Mouse (Mus musculus) midbrain, embryonic 16.5 days (tissue): ENCODE data around the gene Nbea. TPM values are rescaled to one million over a fixed set of nuclear protein-coding genes. Genes with fewer than 3 reads are reported as not detected.

ENCODE experiments used
- ATAC-seq: fragments of 200-750 bp; cut with Nextera tagmentation; 2 replicates; pipeline ENCODE4 v1.8.0; 2017; ENCODE audit warnings: moderate TSS enrichment
- H3K27ac ChIP-seq: fragments of 300-500 bp; sonication (generic); 2 replicates; pipeline ENCODE4 v1.5.1; 2014; ENCODE audit warnings: mild to moderate bottlenecking, low read length, mixed read lengths
- H3K27me3 ChIP-seq: fragments of 300-500 bp; sonication (generic); 2 replicates; pipeline ENCODE4 v1.6.1; 2014; ENCODE audit warnings: low read depth, low read length, mixed read lengths; ENCODE audit not compliant: control insufficient read depth, insufficient read depth
- H3K36me3 ChIP-seq: fragments of 300-500 bp; sonication (generic); 2 replicates; pipeline ENCODE4 v1.6.1; 2014; ENCODE audit warnings: mild to moderate bottlenecking, low read length, moderate library complexity, mixed read lengths; ENCODE audit not compliant: control insufficient read depth, insufficient read depth
- H3K4me1 ChIP-seq: fragments of 300-500 bp; sonication (generic); 2 replicates; pipeline ENCODE4 v1.6.1; 2014; ENCODE audit warnings: mild to moderate bottlenecking, low read length, mixed read lengths; ENCODE audit not compliant: control insufficient read depth, insufficient read depth
- H3K4me2 ChIP-seq: fragments of 300-500 bp; sonication (generic); 2 replicates; pipeline ENCODE4 v1.6.1; 2014; ENCODE audit warnings: mild to moderate bottlenecking, low read length, mixed read lengths
- H3K4me3 ChIP-seq: fragments of 300-500 bp; sonication (generic); 2 replicates; pipeline ENCODE4 v1.5.1; 2014; ENCODE audit warnings: low read depth, mild to moderate bottlenecking, low read length, moderate library complexity, mixed read lengths
- H3K9ac ChIP-seq: fragments of 300-500 bp; sonication (generic); 2 replicates; pipeline ENCODE4 v1.6.1; 2014; ENCODE audit warnings: low read depth, low read length, mixed read lengths
- H3K9me3 ChIP-seq: fragments of 300-500 bp; sonication (generic); replicated peaks from 2 replicates; pipeline ENCODE4 v1.6.1; 2014; ENCODE audit warnings: mild to moderate bottlenecking, low read length, mixed read lengths; ENCODE audit not compliant: control insufficient read depth, poor library complexity, severe bottlenecking
- WGBS: fragments of 180-500 bp; shearing (Covaris S2); extraction: QIAGEN DNeasy Blood & Tissue Kit; methylation state at CpG from one replicate; pipeline ENCODE4 v1.1.7; 2014; 5-methylcytosine and 5-hydroxymethylcytosine counted together
- polyA plus RNA-seq: library from polyadenylated mRNA; unstranded; fragments of >200 nt; fragmentation: Nextera tagmentation; extraction: Ambion mirVana; gene quantifications from 2 replicates; pipeline ENCODE4 v1.2.1, GENCODE M21; 2015

Nbea gene
- polyA plus RNA-seq, 1 experiment from 2014 or later: 60.2 TPM

DNA sequence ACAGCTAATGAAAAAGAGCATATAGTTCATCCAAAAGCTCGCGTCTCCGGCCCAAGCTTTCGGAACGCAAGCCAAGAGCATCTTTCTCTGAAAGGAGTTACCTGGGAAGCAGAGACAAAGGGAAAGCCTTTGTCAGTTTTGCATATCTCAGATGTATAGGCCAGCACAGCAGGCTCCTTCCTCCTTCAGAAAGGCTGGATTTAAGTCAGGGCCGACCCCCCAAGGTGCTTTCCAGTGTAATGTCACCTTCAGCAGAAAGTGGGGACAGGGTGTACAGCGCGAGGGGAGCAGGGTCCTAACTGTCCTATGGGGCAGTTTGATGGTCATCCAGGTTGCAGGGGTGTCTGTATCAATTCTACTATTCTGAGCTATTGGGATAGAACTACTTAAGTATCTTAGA is 419.9 kb downstream of the Nbea start:
- Histone ChIP-seq H3K27ac (peak overlapping the region; percentile 30; the same call in 1 of the 2 replicates), H3K9ac (no peak overlapping the region)
- WGBS: 28% methylated on average over 8 of the region's 8 CpGs

DNA sequence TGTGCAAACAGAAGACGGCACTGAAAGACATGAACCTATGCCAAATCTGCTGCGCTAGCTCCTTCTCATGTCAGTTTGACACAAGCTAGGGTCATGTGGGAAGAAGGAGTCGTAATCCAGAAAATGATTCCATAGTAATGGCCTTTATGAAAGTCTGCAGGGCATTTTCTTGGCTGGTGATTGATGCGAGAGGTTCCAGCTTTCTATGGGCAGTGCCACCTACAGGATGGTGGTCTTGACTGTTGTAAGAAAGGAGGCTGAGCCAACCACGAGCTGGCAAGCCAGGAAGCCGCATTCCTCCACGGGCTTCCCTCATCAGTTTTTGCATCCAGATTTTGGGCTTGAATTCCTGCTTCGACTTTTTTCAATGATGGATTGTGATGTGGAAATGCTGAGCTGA is 425.2 kb downstream of the Nbea start:
- Histone ChIP-seq H3K9me3 (no peaks in the 10 kb centered on the region), H3K9ac (no peak overlapping the region), H3K27ac (peak overlapping the region; percentile 73), H3K27me3 (no peaks in the 10 kb centered on the region), H3K36me3 (no peaks in the 10 kb centered on the region), H3K4me1 (peaks cover 42% of the 10 kb centered on the region), H3K4me2 (no peak overlapping the region), H3K4me3 (no peak overlapping the region)
- ATAC-seq: no peak
- 49% methylated on average over 8 of the region's 8 CpGs for WGBS

More for the DNA sequence above, 419.9 kb downstream of the Nbea start:
- no peaks in the 10 kb centered on the region for H3K4me1 ChIP-seq
- H3K36me3 ChIP-seq: no peaks in the 10 kb centered on the region
- no peak overlapping the region for H3K4me3 ChIP-seq
- H3K4me2 ChIP-seq: no peak overlapping the region
- no peaks in the 10 kb centered on the region for H3K9me3 ChIP-seq
- no peak for ATAC-seq
- H3K27me3 ChIP-seq: no peaks in the 10 kb centered on the region

DNA sequence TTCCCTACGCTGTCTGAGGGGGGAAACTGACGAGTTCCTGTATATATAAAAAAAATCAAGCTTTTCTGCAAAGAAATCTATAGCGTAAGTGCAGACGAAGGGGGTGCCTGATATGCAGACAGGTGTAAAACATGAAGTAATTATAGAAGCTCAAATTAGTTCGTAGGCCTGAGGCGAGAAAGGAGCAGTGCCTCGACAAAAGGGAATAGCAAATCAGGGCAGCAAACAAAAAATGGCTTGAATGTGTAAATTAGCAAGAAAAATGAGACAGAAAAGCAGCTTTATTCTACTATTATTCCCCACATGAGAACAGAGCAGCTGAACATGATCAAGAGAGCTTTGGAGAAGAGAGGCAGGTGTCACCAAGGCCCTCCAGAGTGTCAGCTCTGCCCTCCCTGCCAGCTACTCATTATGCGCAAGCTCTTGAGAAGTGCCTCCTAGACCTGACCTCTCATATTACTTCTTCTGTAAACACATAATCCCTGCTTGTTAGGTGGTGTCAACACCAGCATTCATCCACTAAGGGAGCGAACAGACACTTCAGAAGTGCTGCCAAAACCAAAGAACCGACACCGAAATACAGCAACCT is 426.8 kb downstream of the Nbea start:
- no peaks in the 10 kb centered on the region for H3K9me3 ChIP-seq
- peak overlapping the region; percentile 84 for H3K27ac ChIP-seq
- no peaks in the 10 kb centered on the region for H3K36me3 ChIP-seq
- H3K4me1 ChIP-seq: peaks cover 43% of the 10 kb centered on the region
- WGBS: 19% methylated on average over 11 of the region's 11 CpGs
- H3K9ac ChIP-seq: peak overlapping the region; percentile 33; the same call in 1 of the 2 replicates
- H3K4me3 ChIP-seq: no peak overlapping the region
- no peaks in the 10 kb centered on the region for H3K27me3 ChIP-seq
- peak overlapping the region; percentile 17; the same call in 1 of the 2 replicates for H3K4me2 ChIP-seq
- peak; percentile 63 for ATAC-seq

DNA sequence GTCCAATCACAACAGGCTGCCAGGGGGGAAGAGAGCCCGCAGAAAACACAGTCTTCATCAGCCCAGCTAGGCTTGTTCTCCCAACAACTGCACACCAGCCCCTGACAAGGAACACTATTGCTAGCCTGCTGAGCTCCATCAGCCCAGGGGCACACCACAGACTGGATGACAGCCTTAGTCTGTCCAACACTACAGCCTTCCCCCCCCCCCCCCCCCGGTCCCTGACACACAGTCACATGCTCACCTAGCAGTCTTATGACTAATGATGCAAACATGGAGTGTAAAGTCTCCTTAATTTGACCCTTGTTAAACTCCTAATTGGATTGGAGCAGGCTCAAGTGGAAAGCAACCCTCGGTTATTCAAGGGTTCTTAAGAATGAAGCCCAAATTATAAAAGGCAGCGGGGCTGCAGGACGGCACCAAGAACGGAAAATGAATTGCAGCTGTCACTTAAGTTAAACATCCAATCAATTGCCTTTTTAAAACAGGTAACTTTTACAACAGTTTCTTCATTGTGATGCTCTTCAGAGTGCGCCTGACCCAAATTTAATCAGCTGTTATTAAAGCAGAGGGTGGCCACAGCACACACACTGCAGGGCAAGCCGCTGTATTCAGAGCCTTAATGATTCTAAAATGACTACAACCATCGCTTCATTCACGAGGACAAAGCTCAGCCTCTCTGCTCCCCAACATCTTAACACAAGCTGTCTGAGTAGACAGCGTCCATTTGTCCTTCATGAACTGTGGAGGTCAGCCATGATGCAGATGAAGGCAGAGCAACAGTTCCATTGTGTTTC is 427.5 kb downstream of the Nbea start:
- peak overlapping the region; percentile 17; the same call in 1 of the 2 replicates for H3K4me2 ChIP-seq
- H3K9me3 ChIP-seq: no peaks in the 10 kb centered on the region
- peak overlapping the region; percentile 33; the same call in 1 of the 2 replicates for H3K9ac ChIP-seq
- no peaks in the 10 kb centered on the region for H3K36me3 ChIP-seq
- WGBS: 10% methylated on average over 11 of the region's 11 CpGs
- H3K4me1 ChIP-seq: peaks cover 50% of the 10 kb centered on the region
- H3K27ac ChIP-seq: peak overlapping the region; percentile 84
- no peak overlapping the region for H3K4me3 ChIP-seq
- peak; percentile 86 for ATAC-seq
- no peaks in the 10 kb centered on the region for H3K27me3 ChIP-seq

DNA sequence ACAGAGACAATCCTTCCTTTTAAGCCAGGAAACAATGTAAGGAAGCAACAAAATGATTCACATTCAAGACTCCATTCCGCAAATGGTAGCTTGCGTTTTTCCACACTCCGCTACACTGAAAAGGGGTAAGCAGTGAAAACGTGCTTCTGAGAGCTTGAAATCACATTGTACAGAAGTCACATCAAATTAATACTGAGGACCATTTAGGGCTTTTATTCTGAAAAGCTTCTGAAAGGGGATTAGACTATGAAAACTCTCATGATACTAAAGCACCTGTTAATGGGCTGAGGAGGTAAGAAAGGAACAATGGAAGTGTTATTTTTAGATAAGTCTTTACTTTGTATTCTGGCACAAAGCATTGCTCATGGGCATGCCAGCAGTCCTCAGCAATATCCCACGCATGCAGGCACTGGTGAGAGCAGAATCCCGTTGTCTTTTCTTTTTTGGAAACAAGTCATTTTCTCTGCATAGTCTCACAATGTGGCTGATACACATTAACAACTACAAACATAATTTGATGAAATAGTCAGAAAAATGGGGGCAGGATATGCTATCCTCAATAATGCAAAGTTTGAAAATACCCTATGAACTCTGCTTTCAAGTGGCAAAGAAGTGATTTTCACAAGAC is 428.4 kb downstream of the Nbea start:
- Histone ChIP-seq H3K4me3 (no peak overlapping the region), H3K9ac (0 out of 2 replicates have a peak overlapping the region, but pooled peaks have one; percentile 35), H3K4me2 (no peak overlapping the region), H3K9me3 (no peaks in the 10 kb centered on the region), H3K27ac (peak overlapping the region; percentile 84), H3K36me3 (no peaks in the 10 kb centered on the region), H3K4me1 (peaks cover 54% of the 10 kb centered on the region), H3K27me3 (no peaks in the 10 kb centered on the region)
- 15% methylated on average over 6 of the region's 6 CpGs for WGBS
- ATAC-seq: peak; percentile 26

DNA sequence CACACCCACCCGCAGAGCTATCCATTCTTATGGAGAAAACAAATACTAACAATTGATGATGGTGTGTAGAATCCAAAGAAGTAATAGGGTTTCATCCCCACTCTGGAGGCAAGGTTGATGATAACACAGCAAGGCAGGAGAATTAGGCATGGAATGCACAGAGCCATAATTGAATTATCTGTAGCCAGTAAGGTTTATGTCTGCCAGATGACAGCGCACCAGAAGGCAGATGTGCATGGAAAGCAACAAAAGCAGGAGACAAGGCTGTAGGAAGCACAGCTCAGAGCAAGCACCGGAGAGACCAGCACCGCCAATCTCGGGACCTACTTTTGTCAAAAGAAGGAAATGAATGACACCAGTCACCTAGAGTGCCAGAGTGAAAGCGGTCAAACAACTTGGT is 429.6 kb downstream of the Nbea start:
- no peak overlapping the region for H3K9ac ChIP-seq
- 69% methylated on average over 6 of the region's 6 CpGs for WGBS
- H3K4me3 ChIP-seq: no peak overlapping the region
- H3K9me3 ChIP-seq: no peaks in the 10 kb centered on the region
- peaks cover 54% of the 10 kb centered on the region for H3K4me1 ChIP-seq
- no peak for ATAC-seq
- H3K4me2 ChIP-seq: no peak overlapping the region
- no peaks in the 10 kb centered on the region for H3K27me3 ChIP-seq
- no peaks in the 10 kb centered on the region for H3K36me3 ChIP-seq
- H3K27ac ChIP-seq: peak overlapping the region; percentile 84

DNA sequence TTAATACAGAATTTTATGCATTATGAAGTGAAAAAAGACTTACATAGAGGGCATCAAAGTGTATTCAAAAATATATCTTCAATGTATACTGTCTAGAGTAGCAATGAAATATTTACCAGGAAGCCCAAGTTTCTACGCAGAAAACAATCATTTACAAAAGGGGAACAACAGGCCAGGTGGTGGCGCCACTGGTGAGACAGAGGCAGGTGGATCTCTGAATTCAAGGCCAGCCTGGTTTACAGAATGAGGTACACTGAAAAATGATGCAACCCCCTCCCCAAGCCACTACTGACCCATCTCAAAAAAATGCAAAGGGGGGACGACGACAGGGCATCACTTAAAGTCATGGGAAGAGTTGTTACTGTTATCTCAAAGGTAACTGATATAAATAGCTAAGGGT is 430.9 kb downstream of the Nbea start:
- WGBS: 87% methylated on average over 4 of the region's 4 CpGs
- Histone ChIP-seq H3K4me3 (no peak overlapping the region), H3K27me3 (no peaks in the 10 kb centered on the region), H3K9ac (no peak overlapping the region), H3K36me3 (no peaks in the 10 kb centered on the region), H3K4me2 (no peak overlapping the region), H3K4me1 (peaks cover 47% of the 10 kb centered on the region), H3K27ac (no peak overlapping the region), H3K9me3 (no peaks in the 10 kb centered on the region)
- no peak for ATAC-seq

DNA sequence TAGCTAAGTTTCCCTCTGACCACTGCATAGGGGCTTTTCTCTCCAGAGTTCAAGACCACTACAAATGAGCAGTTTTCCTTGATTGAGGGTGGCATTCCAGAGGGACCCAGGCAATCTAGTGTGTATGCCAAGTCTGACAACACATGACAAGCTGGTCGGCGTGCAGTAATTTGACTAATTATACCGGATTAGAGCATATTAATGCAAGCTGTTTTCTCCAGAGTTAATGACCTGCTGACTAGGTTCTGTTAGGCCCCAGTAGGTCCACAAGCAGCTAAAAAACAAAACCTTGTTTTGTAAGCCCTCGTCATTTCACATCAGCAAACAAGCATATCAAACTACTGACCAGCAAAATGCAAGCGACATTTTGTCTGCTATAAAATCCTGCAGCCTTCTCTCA is 432.1 kb downstream of the Nbea start:
- no peak for ATAC-seq
- Histone ChIP-seq H3K4me3 (no peak overlapping the region), H3K27ac (peak overlapping the region; percentile 50), H3K36me3 (no peaks in the 10 kb centered on the region), H3K27me3 (no peaks in the 10 kb centered on the region), H3K4me1 (peaks cover 36% of the 10 kb centered on the region), H3K4me2 (no peak overlapping the region), H3K9ac (no peak overlapping the region; the same call in 1 of the 2 replicates), H3K9me3 (no peaks in the 10 kb centered on the region)
- WGBS: 18% methylated on average over 5 of the region's 5 CpGs
